Mouse (Mus musculus): ENCODE measurements around the gene Lpcat4.

GRCm38 (mm10) chr2:112246193-112246592 lies 6.9 kb downstream of the Lpcat4 start:
- TF ChIP-seq POLR2A (IDR thresholded peaks at IDR 0.05; ENCODE audit: borderline replicate concordance, insufficient read depth, low read length) (no peak), CTCF (IDR thresholded peaks at IDR 0.05; ENCODE audit: borderline replicate concordance, insufficient read depth, low read depth, low read length) (no peak)
